24 mouse cellular contexts compared by ENCODE assay signal in the genomic region with DNA sequence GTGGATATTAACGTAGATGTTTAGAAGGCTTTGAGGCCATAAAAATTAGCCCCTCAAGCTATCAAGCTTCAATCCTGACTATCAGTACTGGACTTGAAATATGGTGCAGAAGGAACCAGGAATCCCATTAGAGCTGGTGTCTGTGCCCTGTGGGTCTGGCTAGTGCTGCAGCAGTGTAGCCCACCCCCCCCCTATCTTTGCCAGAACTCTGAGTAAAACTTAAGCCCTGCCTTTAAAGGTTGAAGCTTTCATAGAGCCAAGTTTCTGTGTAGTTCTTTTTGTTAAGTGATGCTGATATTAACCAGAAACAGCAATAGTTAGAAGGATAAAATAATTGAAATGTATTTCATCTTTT.
DNase-seq lines count a peak whose midpoint lies in the region; ATAC-seq lines count a peak whose summit lies in the region.
"Had no signal": no experiment of that assay in that cellular context is flagged by ENCODE, and none has a peak within 500 bp of the region (broad histone marks: within the 10 kb centered on the region; RNA-seq: fewer than 3 reads in every experiment).

No protein-coding gene starts in this region.

- DNase-seq in embryonic facial prominence, embryonic 10.5 days (ENCODE audit: low spot score) = no peak
- no peak for DNase-seq in limb, embryonic 10.5 days (ENCODE audit: low spot score)
- no peak for DNase-seq in layer of hippocampus, postnatal 25 days (ENCODE audit: extremely low spot score in 1 of 2, low spot score in 1 of 2)
- DNase-seq: adrenal gland, postnatal 10 days; B cell, adult 2 months; cerebellum, adult 11 months; cerebellum, adult 8-10 months; cerebellum, postnatal 14 days; gastrocnemius, adult 2 months; gastrocnemius, postnatal 25 days; heart, postnatal 4 days had no signal

- H3K36me3 ChIP-seq in embryonic facial prominence, embryonic 12.5 days = no peaks in the 10 kb centered on the region; the same call in 1 of the 2 replicates
- H3K36me3 ChIP-seq in embryonic facial prominence, embryonic 10.5 days (replicated peaks) = peaks cover 37% of the 10 kb centered on the region
- peaks cover 29% of the 10 kb centered on the region for H3K36me3 ChIP-seq in limb, embryonic 13.5 days
- H3K36me3 ChIP-seq in limb, embryonic 10.5 days = peaks cover 41% of the 10 kb centered on the region
- peaks cover 23% of the 10 kb centered on the region for H3K36me3 ChIP-seq in embryonic facial prominence, embryonic 13.5 days
- H3K36me3 ChIP-seq in midbrain, embryonic 13.5 days = peaks cover 19% of the 10 kb centered on the region
- no peaks in the 10 kb centered on the region; the same call in 1 of the 2 replicates for H3K36me3 ChIP-seq in hindbrain, embryonic 16.5 days (ENCODE audit: control insufficient read depth, insufficient read depth, low read length)

- no peaks in the 10 kb centered on the region for H3K4me1 ChIP-seq in embryonic facial prominence, embryonic 12.5 days
- peaks cover 4% of the 10 kb centered on the region; the same call in 1 of the 2 replicates for H3K4me1 ChIP-seq in embryonic facial prominence, embryonic 10.5 days
- H3K4me1 ChIP-seq in limb, embryonic 13.5 days = peaks cover 25% of the 10 kb centered on the region
- H3K4me1 ChIP-seq in limb, embryonic 10.5 days = no peaks in the 10 kb centered on the region
- no peaks in the 10 kb centered on the region for H3K4me1 ChIP-seq in embryonic facial prominence, embryonic 13.5 days
- peaks cover 20% of the 10 kb centered on the region for H3K4me1 ChIP-seq in midbrain, embryonic 13.5 days (replicated peaks)
- peaks cover 5% of the 10 kb centered on the region for H3K4me1 ChIP-seq in hindbrain, embryonic 16.5 days (ENCODE audit: control insufficient read depth, insufficient read depth, low read depth, low read length)

- no peaks in the 10 kb centered on the region for H3K27me3 ChIP-seq in embryonic facial prominence, embryonic 12.5 days
- H3K27me3 ChIP-seq in embryonic facial prominence, embryonic 10.5 days (replicated peaks; ENCODE audit: low read depth, poor library complexity, severe bottlenecking) = no peaks in the 10 kb centered on the region
- no peaks in the 10 kb centered on the region for H3K27me3 ChIP-seq in limb, embryonic 13.5 days
- no peaks in the 10 kb centered on the region for H3K27me3 ChIP-seq in limb, embryonic 10.5 days (ENCODE audit: low read depth, poor library complexity, severe bottlenecking)
- H3K27me3 ChIP-seq in embryonic facial prominence, embryonic 13.5 days = no peaks in the 10 kb centered on the region
- no peaks in the 10 kb centered on the region for H3K27me3 ChIP-seq in midbrain, embryonic 13.5 days
- no peaks in the 10 kb centered on the region for H3K27me3 ChIP-seq in hindbrain, embryonic 16.5 days (replicated peaks; ENCODE audit: control insufficient read depth, insufficient read depth, low read length)
- H3K27me3 ChIP-seq: embryonic facial prominence, embryonic 15.5 days; hindbrain, embryonic 12.5 days had no signal

- 82% methylated on average over 1 of the region's 1 CpGs for WGBS in embryonic facial prominence, embryonic 12.5 days
- 91% methylated on average over 1 of the region's 1 CpGs for WGBS in embryonic facial prominence, embryonic 10.5 days
- 63% methylated on average over 1 of the region's 1 CpGs for WGBS in limb, embryonic 13.5 days
- WGBS in limb, embryonic 10.5 days = 82% methylated on average over 1 of the region's 1 CpGs
- WGBS in embryonic facial prominence, embryonic 13.5 days = 74% methylated on average over 1 of the region's 1 CpGs
- WGBS in midbrain, embryonic 13.5 days = 71% methylated on average over 1 of the region's 1 CpGs
- 62% methylated on average over 1 of the region's 1 CpGs for WGBS in hindbrain, embryonic 16.5 days

- H3K4me2 ChIP-seq in embryonic facial prominence, embryonic 12.5 days (replicated peaks) = no peak overlapping the region
- no peak overlapping the region for H3K4me2 ChIP-seq in limb, embryonic 13.5 days (replicated peaks)
- H3K4me2 ChIP-seq in embryonic facial prominence, embryonic 13.5 days = no peak overlapping the region
- H3K4me2 ChIP-seq in midbrain, embryonic 13.5 days (replicated peaks) = no peak overlapping the region
- no peak overlapping the region for H3K4me2 ChIP-seq in hindbrain, embryonic 16.5 days (ENCODE audit: low read length)
- H3K4me2 ChIP-seq: embryonic facial prominence, embryonic 15.5 days; hindbrain, embryonic 12.5 days had no signal

- no peaks in the 10 kb centered on the region for H3K9me3 ChIP-seq in embryonic facial prominence, embryonic 12.5 days
- H3K9me3 ChIP-seq in embryonic facial prominence, embryonic 10.5 days = no peaks in the 10 kb centered on the region
- H3K9me3 ChIP-seq in limb, embryonic 13.5 days = no peaks in the 10 kb centered on the region
- H3K9me3 ChIP-seq in limb, embryonic 10.5 days (replicated peaks) = no peaks in the 10 kb centered on the region
- H3K9me3 ChIP-seq in embryonic facial prominence, embryonic 13.5 days = no peaks in the 10 kb centered on the region
- no peaks in the 10 kb centered on the region for H3K9me3 ChIP-seq in midbrain, embryonic 13.5 days
- H3K9me3 ChIP-seq in hindbrain, embryonic 16.5 days (ENCODE audit: control insufficient read depth, low read length) = no peaks in the 10 kb centered on the region
- H3K9me3 ChIP-seq: embryonic facial prominence, embryonic 15.5 days; forebrain, embryonic 10.5 days; G1E; hindbrain, embryonic 12.5 days had no signal

- H3K27ac ChIP-seq in embryonic facial prominence, embryonic 12.5 days = peak overlapping the region; percentile 23; the same call in 1 of the 2 replicates
- H3K27ac ChIP-seq in embryonic facial prominence, embryonic 10.5 days (replicated peaks) = no peak overlapping the region
- no peak overlapping the region; the same call in 1 of the 2 replicates for H3K27ac ChIP-seq in limb, embryonic 13.5 days
- no peak overlapping the region for H3K27ac ChIP-seq in limb, embryonic 10.5 days
- peak overlapping the region; percentile 35; the same call in 1 of the 2 replicates for H3K27ac ChIP-seq in embryonic facial prominence, embryonic 13.5 days
- H3K27ac ChIP-seq in midbrain, embryonic 13.5 days = peak overlapping the region; percentile 61; the same call in 1 of the 2 replicates
- H3K27ac ChIP-seq in hindbrain, embryonic 16.5 days (ENCODE audit: low read depth, low read length) = no peak overlapping the region
- H3K27ac ChIP-seq: embryonic facial prominence, embryonic 15.5 days; forebrain, embryonic 10.5 days; hindbrain, embryonic 12.5 days had no signal

- no peak for ATAC-seq in embryonic facial prominence, embryonic 12.5 days (ENCODE audit: insufficient number of reproducible peaks, insufficient read depth, low FRiP score, low TSS enrichment)
- ATAC-seq in limb, embryonic 13.5 days (ENCODE audit: low FRiP score, low read depth) = peak; percentile 57; the same call in 1 of the 2 replicates
- no peak for ATAC-seq in embryonic facial prominence, embryonic 13.5 days (ENCODE audit: insufficient number of reproducible peaks, insufficient read depth, low FRiP score, low TSS enrichment, low read depth)
- ATAC-seq in midbrain, embryonic 13.5 days = no peak
- no peak for ATAC-seq in hindbrain, embryonic 16.5 days
- ATAC-seq: CD4-positive, CD25-positive, alpha-beta regulatory T cell, adult 4 months; forebrain, embryonic 14.5 days; hindbrain, postnatal 0 days had no signal

- no peak overlapping the region for H3K9ac ChIP-seq in embryonic facial prominence, embryonic 12.5 days
- H3K9ac ChIP-seq in limb, embryonic 13.5 days = no peak overlapping the region
- H3K9ac ChIP-seq in embryonic facial prominence, embryonic 13.5 days = no peak overlapping the region
- H3K9ac ChIP-seq in midbrain, embryonic 13.5 days (replicated peaks) = no peak overlapping the region
- no peak overlapping the region for H3K9ac ChIP-seq in hindbrain, embryonic 16.5 days (ENCODE audit: low read depth, low read length)
- H3K9ac ChIP-seq: embryonic facial prominence, embryonic 15.5 days; hindbrain, embryonic 12.5 days had no signal

- no peak overlapping the region for H3K4me3 ChIP-seq in embryonic facial prominence, embryonic 12.5 days
- no peak overlapping the region for H3K4me3 ChIP-seq in embryonic facial prominence, embryonic 10.5 days
- no peak overlapping the region for H3K4me3 ChIP-seq in limb, embryonic 13.5 days
- H3K4me3 ChIP-seq in limb, embryonic 10.5 days = no peak overlapping the region
- no peak overlapping the region for H3K4me3 ChIP-seq in embryonic facial prominence, embryonic 13.5 days
- H3K4me3 ChIP-seq in midbrain, embryonic 13.5 days (replicated peaks) = no peak overlapping the region
- no peak overlapping the region for H3K4me3 ChIP-seq in hindbrain, embryonic 16.5 days (ENCODE audit: low read length)
- H3K4me3 ChIP-seq: embryonic facial prominence, embryonic 15.5 days; erythroblast, embryonic 14.5 days; forebrain, embryonic 10.5 days; gastrocnemius, adult 2 months; hindbrain, embryonic 12.5 days had no signal

Comparison
In these comparisons a context has a peak if more than half of its experiments do, and no peak if none do; other contexts are left out.
1. H3K27ac ChIP-seq: peak in embryonic facial prominence, embryonic 12.5 days (single experiment), embryonic facial prominence, embryonic 13.5 days (single experiment) and midbrain, embryonic 13.5 days (single experiment); none in embryonic facial prominence, embryonic 10.5 days (single experiment), limb, embryonic 13.5 days (single experiment), limb, embryonic 10.5 days (single experiment) and hindbrain, embryonic 16.5 days (single experiment).